Mouse (Mus musculus) forebrain, embryonic 14.5 days (tissue): ENCODE data around the gene Gch1. TPM values are rescaled to one million over a fixed set of nuclear protein-coding genes. Genes with fewer than 3 reads are reported as not detected.

ENCODE experiments used
- ATAC-seq: fragments of 200-750 bp; cut with Nextera tagmentation; 2 replicates; pipeline ENCODE4 v1.8.0; 2017; ENCODE audit warnings: mild to moderate bottlenecking, moderate library complexity
- DNase-seq: peaks from one replicate; pipeline ENCODE4 v3.0.0-alpha.2; 2015; ENCODE audit warnings: low spot score
- H3K27ac ChIP-seq: fragments of 300-500 bp; sonication (generic); 2 replicates; pipeline ENCODE4 v1.5.1; 2014; ENCODE audit warnings: low read depth, mild to moderate bottlenecking, control low read depth, low read length, moderate library complexity
- H3K27me3 ChIP-seq: fragments of 300-500 bp; sonication (generic); replicated peaks from 2 replicates; pipeline ENCODE4 v1.6.1; 2014; ENCODE audit warnings: low read length, control low read depth, mixed read lengths; ENCODE audit not compliant: control insufficient read depth, insufficient read depth
- H3K36me3 ChIP-seq: fragments of 300-500 bp; sonication (generic); 2 replicates; pipeline ENCODE4 v1.6.1; 2014; ENCODE audit warnings: low read length, control low read depth; ENCODE audit not compliant: control insufficient read depth, insufficient read depth
- H3K4me1 ChIP-seq: fragments of 300-500 bp; sonication (generic); 2 replicates; pipeline ENCODE4 v1.6.1; 2014; ENCODE audit warnings: antibody characterized with exemption, low read length, control low read depth; ENCODE audit not compliant: control insufficient read depth, insufficient read depth
- H3K4me2 ChIP-seq: fragments of 300-500 bp; sonication (generic); 2 replicates; pipeline ENCODE4 v1.6.1; 2014; ENCODE audit warnings: mild to moderate bottlenecking, control low read depth, low read length
- H3K4me3 ChIP-seq: fragments of 300-500 bp; sonication (generic); 2 replicates; pipeline ENCODE4 v1.5.1; 2014; ENCODE audit warnings: low read depth, low read length, control low read depth
- H3K9ac ChIP-seq: fragments of 300-500 bp; sonication (generic); 2 replicates; pipeline ENCODE4 v1.6.1; 2014; ENCODE audit warnings: mild to moderate bottlenecking, low read length, control low read depth, moderate library complexity
- H3K9me3 ChIP-seq: fragments of 300-500 bp; sonication (generic); replicated peaks from 2 replicates; pipeline ENCODE4 v1.6.1; 2016; ENCODE audit warnings: low read length, control low read depth, mixed read lengths; ENCODE audit not compliant: control insufficient read depth
- WGBS: fragments of 180-500 bp; shearing (Covaris S2); extraction: QIAGEN DNeasy Blood & Tissue Kit; methylation state at CpG from one replicate; pipeline ENCODE4 v1.1.7; 2014; 5-methylcytosine and 5-hydroxymethylcytosine counted together
- polyA plus RNA-seq: library from polyadenylated mRNA; unstranded; fragments of >200 nt; fragmentation: Nextera tagmentation; extraction: Ambion mirVana; gene quantifications from 2 replicates; pipeline ENCODE4 v1.2.1, GENCODE M21; 2014

Gch1 gene
- polyA plus RNA-seq, 1 experiment from 2014 or later, result 2.0 TPM

GRCm38 (mm10) chr14:47224476-47225325 lies 35.5 kb upstream of the Gch1 start:
- no peak overlapping the region for H3K4me3 ChIP-seq
- no peaks in the 10 kb centered on the region for H3K9me3 ChIP-seq
- no peak overlapping the region for H3K9ac ChIP-seq
- H3K4me2 ChIP-seq, result no peak overlapping the region
- no peaks in the 10 kb centered on the region for H3K4me1 ChIP-seq
- 83% methylated on average over 10 of the region's 10 CpGs for WGBS
- ATAC-seq (no peak), DNase-seq (no peak)
- H3K27me3 ChIP-seq, result no peaks in the 10 kb centered on the region
- H3K27ac ChIP-seq, result no peak overlapping the region
- H3K36me3 ChIP-seq, result no peaks in the 10 kb centered on the region

- no peaks in the 10 kb centered on the region for H3K4me1 ChIP-seq
- no peak overlapping the region for H3K4me2 ChIP-seq
- H3K27ac ChIP-seq, result no peak overlapping the region
- no peak overlapping the region for H3K9ac ChIP-seq
- no peaks in the 10 kb centered on the region for H3K36me3 ChIP-seq
- 82% methylated on average over 11 of the region's 11 CpGs for WGBS
- no peaks in the 10 kb centered on the region for H3K9me3 ChIP-seq
- no peak overlapping the region for H3K4me3 ChIP-seq
- ATAC-seq, result no peak
- H3K27me3 ChIP-seq, result no peaks in the 10 kb centered on the region
- no peak for DNase-seq
These were observed 33.6 kb upstream of the Gch1 start for GRCm38 (mm10) chr14:47222631-47223450.

GRCm38 (mm10) chr14:47221567-47221966 lies 32.4 kb upstream of the Gch1 start:
- Histone ChIP-seq H3K27me3 (no peaks in the 10 kb centered on the region), H3K9me3 (no peaks in the 10 kb centered on the region), H3K4me2 (no peak overlapping the region), H3K4me1 (no peaks in the 10 kb centered on the region), H3K27ac (no peak overlapping the region), H3K9ac (no peak overlapping the region), H3K36me3 (no peaks in the 10 kb centered on the region), H3K4me3 (no peak overlapping the region)
- no peak for ATAC-seq
- no peak for DNase-seq
- 86% methylated on average over 11 of the region's 11 CpGs for WGBS

GRCm38 (mm10) chr14:47220231-47221025 lies 31.2 kb upstream of the Gch1 start:
- no peaks in the 10 kb centered on the region for H3K9me3 ChIP-seq
- no peaks in the 10 kb centered on the region for H3K27me3 ChIP-seq
- H3K27ac ChIP-seq, result no peak overlapping the region
- H3K36me3 ChIP-seq, result no peaks in the 10 kb centered on the region
- no peak overlapping the region for H3K9ac ChIP-seq
- H3K4me1 ChIP-seq, result no peaks in the 10 kb centered on the region
- DNase-seq, result no peak
- no peak overlapping the region for H3K4me2 ChIP-seq
- ATAC-seq, result no peak
- H3K4me3 ChIP-seq, result no peak overlapping the region
- WGBS, result 78% methylated on average over 8 of the region's 8 CpGs

GRCm38 (mm10) chr14:47218766-47219606 lies 29.8 kb upstream of the Gch1 start:
- ATAC-seq (no peak), DNase-seq (no peak)
- 87% methylated on average over 9 of the region's 9 CpGs for WGBS
- Histone ChIP-seq H3K4me3 (no peak overlapping the region), H3K36me3 (no peaks in the 10 kb centered on the region), H3K4me2 (no peak overlapping the region), H3K9me3 (no peaks in the 10 kb centered on the region), H3K4me1 (no peaks in the 10 kb centered on the region), H3K27ac (no peak overlapping the region), H3K27me3 (no peaks in the 10 kb centered on the region), H3K9ac (no peak overlapping the region)

- no peaks in the 10 kb centered on the region for H3K9me3 ChIP-seq
- no peak overlapping the region for H3K9ac ChIP-seq
- H3K36me3 ChIP-seq, result no peaks in the 10 kb centered on the region
- ATAC-seq (no peak), DNase-seq (no peak)
- H3K4me2 ChIP-seq, result no peak overlapping the region
- H3K27ac ChIP-seq, result no peak overlapping the region
- H3K4me3 ChIP-seq, result no peak overlapping the region
- WGBS, result 93% methylated on average over 2 of the region's 2 CpGs
- H3K4me1 ChIP-seq, result no peaks in the 10 kb centered on the region
- H3K27me3 ChIP-seq, result no peaks in the 10 kb centered on the region
These were observed 27.3 kb upstream of the Gch1 start for GRCm38 (mm10) chr14:47216541-47216940.

- 79% methylated on average over 5 of the region's 5 CpGs for WGBS
- Histone ChIP-seq H3K27ac (no peak overlapping the region), H3K9ac (no peak overlapping the region), H3K36me3 (no peaks in the 10 kb centered on the region), H3K4me2 (no peak overlapping the region), H3K4me1 (no peaks in the 10 kb centered on the region), H3K27me3 (no peaks in the 10 kb centered on the region), H3K4me3 (no peak overlapping the region), H3K9me3 (no peaks in the 10 kb centered on the region)
- DNase-seq (no peak), ATAC-seq (no peak)
These were observed 25.2 kb upstream of the Gch1 start for GRCm38 (mm10) chr14:47214367-47214766.

GRCm38 (mm10) chr14:47213305-47213704 lies 24.1 kb upstream of the Gch1 start:
- Histone ChIP-seq H3K4me1 (no peaks in the 10 kb centered on the region), H3K27ac (no peak overlapping the region), H3K9ac (no peak overlapping the region), H3K4me2 (no peak overlapping the region), H3K4me3 (no peak overlapping the region), H3K9me3 (no peaks in the 10 kb centered on the region), H3K36me3 (no peaks in the 10 kb centered on the region), H3K27me3 (no peaks in the 10 kb centered on the region)
- DNase-seq (no peak), ATAC-seq (no peak)
- 93% methylated on average over 4 of the region's 4 CpGs for WGBS
